Comparison of ENCODE assay signal across 20 mouse cellular contexts in genomic region chr5:72763546-72763945, GRCm38 (mm10). TPM values are rescaled to one million over a fixed set of nuclear protein-coding genes. Genes with fewer than 3 reads are reported as not detected.
DNase-seq lines count a peak whose midpoint lies in the region; ATAC-seq lines count a peak whose summit lies in the region.
"Had no signal": no experiment of that assay in that cellular context is flagged by ENCODE, and none has a peak within 500 bp of the region (broad histone marks: within the 10 kb centered on the region; RNA-seq: fewer than 3 reads in every experiment).

No protein-coding gene starts in this region.

- H3K27me3 ChIP-seq in splenic B cell, adult 2 months (ENCODE audit: control insufficient read depth, insufficient read depth, low read length, poor library complexity, severe bottlenecking) = no peaks in the 10 kb centered on the region
- no peaks in the 10 kb centered on the region for H3K27me3 ChIP-seq in forebrain, embryonic 13.5 days
- H3K27me3 ChIP-seq: neural tube, embryonic 12.5 days had no signal

- no peak overlapping the region for H3K4me3 ChIP-seq in forebrain, embryonic 13.5 days
- H3K4me3 ChIP-seq: embryonic facial prominence, embryonic 10.5 days; erythroblast, embryonic 14.5 days; gastrocnemius, adult 2 months; neural tube, embryonic 12.5 days had no signal

- H3K36me3 ChIP-seq in splenic B cell, adult 2 months (ENCODE audit: control insufficient read depth, insufficient read depth, low read length, poor library complexity, severe bottlenecking) = peaks cover 20% of the 10 kb centered on the region
- H3K36me3 ChIP-seq in forebrain, embryonic 13.5 days (ENCODE audit: poor library complexity, severe bottlenecking) = no peaks in the 10 kb centered on the region
- H3K36me3 ChIP-seq: embryonic facial prominence, embryonic 10.5 days; neural tube, embryonic 12.5 days had no signal

- ATAC-seq in forebrain, embryonic 13.5 days = no peak
- ATAC-seq: forebrain, embryonic 16.5 days had no signal

- DNase-seq in adrenal gland, adult 2 months = peak; percentile 6
- DNase-seq in adrenal gland, postnatal 4 days (ENCODE audit: low spot score in 2 of 2) = no peak
- DNase-seq in spleen, postnatal 36 days (ENCODE audit: low spot score in 2 of 2) = peak; percentile 48 to 54
- no peak for DNase-seq in spleen, adult 12 weeks (ENCODE audit: low spot score)
- DNase-seq in splenic B cell, adult 2 months (ENCODE audit: low read depth, low spot score) = peak; percentile 36
- no peak for DNase-seq in right cerebral cortex, adult 2 months (ENCODE audit: low spot score in 2 of 2)
- DNase-seq in lung, postnatal 10 days = no peak
- DNase-seq: adrenal gland, adult 8-10 months; cerebellum, postnatal 14 days; gastrocnemius, adult 2 months; kidney, postnatal 36 days; layer of hippocampus, postnatal 36 days; left cerebral cortex, postnatal 4 days; lung, embryonic 14.5 days had no signal

- peaks cover 8% of the 10 kb centered on the region for H3K4me1 ChIP-seq in forebrain, embryonic 13.5 days
- H3K4me1 ChIP-seq: embryonic facial prominence, embryonic 10.5 days; neural tube, embryonic 12.5 days had no signal

- no peak overlapping the region for H3K27ac ChIP-seq in forebrain, embryonic 13.5 days
- H3K27ac ChIP-seq: embryonic facial prominence, embryonic 10.5 days; gastrocnemius, adult 2 months; neural tube, embryonic 12.5 days had no signal

- no peak overlapping the region for H3K9ac ChIP-seq in forebrain, embryonic 13.5 days
- H3K9ac ChIP-seq: lung, embryonic 14.5 days; neural tube, embryonic 12.5 days had no signal

- no peaks in the 10 kb centered on the region for H3K9me3 ChIP-seq in forebrain, embryonic 13.5 days (replicated peaks)
- H3K9me3 ChIP-seq: embryonic facial prominence, embryonic 10.5 days; neural tube, embryonic 12.5 days had no signal

- WGBS in forebrain, embryonic 13.5 days = 91% methylated on average over 5 of the region's 5 CpGs

- no peak overlapping the region for H3K4me2 ChIP-seq in forebrain, embryonic 13.5 days
- H3K4me2 ChIP-seq: liver, embryonic 11.5 days; lung, embryonic 14.5 days; neural tube, embryonic 12.5 days had no signal

RNA-seq across cellular contexts. Expression of gene Txk, which starts 11.0 kb away (rescaled TPM):
- under 1 TPM in 1 of 2 experiments, not detected in 1; 0.14 TPM for total RNA-seq in adrenal gland, adult 2 months (2021)
- not detected in 2 replicates for polyA plus RNA-seq in adrenal gland, adult 2 months (2012; rRNA removed)
- under 1 TPM; 0.25 TPM for total RNA-seq in adrenal gland, postnatal 4 days (2021)
- polyA plus RNA-seq in forebrain, embryonic 13.5 days (2015; fragmentation: Nextera tagmentation; extraction: Ambion mirVana) = 0.08 TPM in 1 of 2 replicates, not detected in the other
- polyA plus RNA-seq: embryonic facial prominence, embryonic 10.5 days; erythroblast, embryonic 14.5 days; liver, embryonic 11.5 days; lung, embryonic 14.5 days had no signal

Comparison
In these comparisons a context has a peak if more than half of its experiments do, and no peak if none do; other contexts are left out.
1. DNase-seq: peak in adrenal gland, adult 2 months (single experiment), spleen, postnatal 36 days (2 of 2) and splenic B cell, adult 2 months (single experiment); none in adrenal gland, postnatal 4 days (0 of 2), spleen, adult 12 weeks (single experiment), right cerebral cortex, adult 2 months (0 of 2) and lung, postnatal 10 days (single experiment).